Mouse (Mus musculus): ENCODE data around the gene Atf4.

Gene Atf4

GRCm38 (mm10) chr15:80250586-80250985, 4.4 kb upstream of the Atf4 start:
- DNase-seq: no peak

GRCm38 (mm10) chr15:80253530-80253929, 1.5 kb upstream of the Atf4 start:
- DNase-seq: peak; percentile 56

DNA sequence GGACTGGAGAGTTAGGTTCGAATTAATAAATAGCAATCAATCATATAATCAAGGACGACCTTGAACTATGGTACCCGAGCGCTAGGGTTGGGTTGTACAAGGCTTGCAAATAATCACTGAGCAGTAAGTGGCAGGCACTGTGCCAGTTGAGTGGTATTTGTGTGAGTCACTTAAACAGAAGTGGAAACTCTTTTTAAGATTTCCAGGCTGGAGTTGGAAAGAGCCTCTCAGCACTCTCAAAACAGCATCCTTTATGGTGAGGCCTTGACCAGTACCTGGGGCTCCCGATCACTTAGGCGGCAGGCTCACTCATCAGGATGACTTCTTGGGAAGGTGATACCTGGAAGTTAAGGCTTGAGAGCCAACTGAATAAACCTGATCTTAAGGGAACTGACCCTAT, 777 bp upstream of the Atf4 start:
- DNase-seq: peak; percentile 46

DNA sequence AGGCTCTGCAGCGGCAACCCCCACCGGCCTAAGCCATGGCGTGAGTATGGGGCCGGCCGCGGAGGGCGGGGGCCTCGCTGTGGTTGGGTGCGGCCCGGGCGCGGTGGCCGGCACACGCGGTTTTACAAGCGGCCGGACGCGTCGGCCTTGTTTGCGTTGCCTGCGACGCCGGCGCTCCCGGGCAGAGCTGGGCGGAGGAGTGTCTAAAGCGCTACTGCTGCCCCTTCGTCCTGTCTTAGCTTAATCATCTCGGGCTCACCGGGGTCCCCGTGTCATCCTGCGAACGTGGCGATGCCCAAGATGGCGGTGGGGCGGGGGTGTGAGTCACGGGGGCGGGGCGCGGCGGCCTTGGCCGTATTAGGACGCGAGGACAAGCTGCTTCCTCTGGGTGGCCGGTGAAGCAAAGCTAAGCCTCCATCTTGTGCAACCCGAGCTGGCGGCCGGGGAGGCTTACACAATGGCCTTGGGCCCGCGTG, 700 bp downstream of the Atf4 start:
- DNase-seq: peak; percentile 90

- DNase-seq: no peak
Observed at GRCm38 (mm10) chr15:80256242-80256641, 1.3 kb downstream of the Atf4 start.

GRCm38 (mm10) chr15:80256656-80257601, 1.9 kb downstream of the Atf4 start:
- DNase-seq: no peak

GRCm38 (mm10) chr15:80257602-80258239, 2.7 kb downstream of the Atf4 start:
- DNase-seq: no peak

GRCm38 (mm10) chr15:80258240-80259170, 3.5 kb downstream of the Atf4 start:
- no peak for DNase-seq

DNA sequence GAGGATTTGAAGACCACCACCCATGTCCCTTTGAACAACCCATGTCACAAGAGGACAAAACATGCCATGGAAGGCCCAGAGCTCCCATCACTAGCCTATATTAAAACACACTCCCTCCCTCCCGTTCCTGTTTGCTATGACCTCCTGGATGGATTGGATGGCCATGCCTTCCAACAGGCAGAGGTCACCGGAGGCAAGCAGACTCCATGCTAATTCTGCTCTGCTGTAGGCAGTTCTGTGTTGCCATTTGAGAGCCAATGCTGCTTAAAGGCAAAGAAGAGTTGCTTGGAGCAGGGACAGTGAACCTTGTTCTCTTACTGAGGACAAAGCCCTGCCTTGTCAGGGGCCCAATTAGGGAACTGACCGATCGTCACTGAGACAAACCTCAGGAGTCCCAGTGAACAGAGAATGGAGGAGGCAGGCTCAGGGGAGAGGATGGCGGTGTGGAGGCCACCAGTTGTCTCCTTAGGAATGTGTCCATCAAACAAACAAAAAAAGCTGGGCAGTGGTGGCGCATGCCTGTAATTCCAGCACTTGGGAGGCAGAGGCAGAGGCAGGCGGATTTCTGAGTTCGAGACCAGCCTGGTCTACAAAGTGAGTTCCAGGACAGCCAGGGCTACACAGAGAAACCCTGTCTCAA, 4.5 kb downstream of the Atf4 start:
- DNase-seq: no peak

DNA sequence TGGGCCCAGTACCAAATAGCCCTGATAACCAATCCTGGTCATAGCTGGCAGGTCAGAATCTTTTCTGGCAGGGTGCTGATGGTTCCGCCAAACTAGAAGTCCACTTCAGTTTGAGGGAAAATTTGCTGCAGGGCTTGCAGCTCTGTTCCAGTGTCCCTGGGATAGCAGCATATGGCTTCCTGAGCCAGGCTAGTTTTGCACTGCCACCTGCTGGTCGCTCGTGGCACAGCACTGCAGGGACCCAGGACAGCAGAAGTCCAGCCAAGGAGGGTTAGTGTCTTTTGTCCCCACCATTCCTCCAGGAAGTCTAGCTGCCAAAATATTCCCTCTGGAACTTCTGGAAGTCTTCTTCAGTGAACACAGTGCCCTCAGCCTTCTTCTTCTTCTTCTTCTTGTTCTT, 5.7 kb downstream of the Atf4 start:
- DNase-seq: peak; percentile 88

DNA sequence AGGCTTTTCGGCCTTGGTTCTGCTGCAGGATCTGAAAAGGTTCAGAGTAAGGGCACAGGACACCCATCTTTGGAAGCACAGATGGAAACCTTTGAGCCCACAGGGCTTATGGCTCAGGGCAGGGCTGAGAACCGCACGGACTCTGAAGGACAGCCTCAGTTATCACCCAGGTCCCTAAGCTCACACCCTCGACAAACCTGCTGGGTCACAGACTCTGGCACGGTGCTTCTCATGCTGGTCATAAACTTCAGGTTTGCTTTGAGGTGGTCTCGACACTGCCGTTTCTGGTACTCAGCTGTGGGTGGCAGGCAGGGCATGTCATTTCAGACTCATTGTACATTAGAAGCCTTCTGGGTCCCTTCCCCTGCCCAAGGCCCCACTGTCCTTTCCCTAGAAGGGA, 6.1 kb downstream of the Atf4 start:
- DNase-seq: no peak

- DNase-seq: peak; percentile 92
Observed at GRCm38 (mm10) chr15:80263610-80264575, 8.9 kb downstream of the Atf4 start, which contains the start of gene Rps19bp1. TSS of gene Rps19bp1 (minus strand) at chr15:80264315.

- peak; percentile 88 for DNase-seq
Observed at GRCm38 (mm10) chr15:80266281-80266680, 11.3 kb downstream of the Atf4 start.

DNA sequence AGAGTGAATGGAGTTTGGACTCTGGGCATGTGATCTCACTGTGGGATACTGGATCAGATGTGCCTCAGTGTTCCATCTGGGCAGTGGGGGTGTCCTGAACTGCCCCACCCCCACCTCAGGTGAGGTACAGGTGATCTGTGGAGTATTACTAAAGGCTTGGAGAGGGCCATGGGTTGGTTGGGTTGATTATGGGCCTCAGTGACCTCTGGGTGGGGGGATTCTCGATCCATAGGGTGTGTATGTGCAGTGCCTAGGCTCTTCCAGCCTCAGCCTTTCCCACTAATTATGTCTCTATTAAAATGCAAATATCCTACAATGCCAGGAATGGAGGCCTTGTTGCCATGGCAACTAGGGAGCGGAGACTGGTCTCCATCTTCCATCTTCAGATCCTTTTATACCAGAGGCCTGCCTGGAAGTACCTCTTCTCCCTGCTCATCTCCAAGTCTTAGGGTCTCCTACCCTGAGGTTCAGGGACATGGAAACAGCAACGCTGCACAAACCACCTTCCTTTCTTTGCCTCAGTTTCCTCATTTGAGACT, 16.9 kb downstream of the Atf4 start:
- DNase-seq: no peak

DNA sequence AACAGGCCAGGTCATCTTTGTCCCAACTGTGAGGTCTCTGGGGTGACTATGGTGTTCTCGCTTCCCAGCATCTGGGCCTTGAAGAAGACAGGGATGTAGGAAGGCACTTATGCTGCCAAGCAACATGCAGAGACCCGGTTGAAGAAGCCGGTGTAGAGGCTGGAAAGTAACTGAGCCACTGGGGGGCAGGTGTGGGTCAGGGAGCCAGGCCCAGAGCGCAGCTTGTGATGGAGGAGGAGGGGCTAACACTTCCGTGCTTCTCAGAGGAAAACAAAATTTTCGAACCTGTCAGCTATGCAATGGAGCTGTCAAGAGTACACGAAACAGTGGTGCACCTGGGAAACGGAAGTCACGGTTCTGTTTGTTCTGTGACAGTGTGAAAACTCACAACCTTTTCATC, 22.1 kb downstream of the Atf4 start:
- DNase-seq: no peak

GRCm38 (mm10) chr15:80277625-80278024, 22.6 kb downstream of the Atf4 start:
- DNase-seq: peak; percentile 78

- DNase-seq: no peak
Observed at GRCm38 (mm10) chr15:80278121-80278759, 23.3 kb downstream of the Atf4 start.

- no peak for DNase-seq
Observed at GRCm38 (mm10) chr15:80279053-80279452, 24.1 kb downstream of the Atf4 start.

GRCm38 (mm10) chr15:80280646-80281045, 25.7 kb downstream of the Atf4 start:
- DNase-seq: no peak

DNA sequence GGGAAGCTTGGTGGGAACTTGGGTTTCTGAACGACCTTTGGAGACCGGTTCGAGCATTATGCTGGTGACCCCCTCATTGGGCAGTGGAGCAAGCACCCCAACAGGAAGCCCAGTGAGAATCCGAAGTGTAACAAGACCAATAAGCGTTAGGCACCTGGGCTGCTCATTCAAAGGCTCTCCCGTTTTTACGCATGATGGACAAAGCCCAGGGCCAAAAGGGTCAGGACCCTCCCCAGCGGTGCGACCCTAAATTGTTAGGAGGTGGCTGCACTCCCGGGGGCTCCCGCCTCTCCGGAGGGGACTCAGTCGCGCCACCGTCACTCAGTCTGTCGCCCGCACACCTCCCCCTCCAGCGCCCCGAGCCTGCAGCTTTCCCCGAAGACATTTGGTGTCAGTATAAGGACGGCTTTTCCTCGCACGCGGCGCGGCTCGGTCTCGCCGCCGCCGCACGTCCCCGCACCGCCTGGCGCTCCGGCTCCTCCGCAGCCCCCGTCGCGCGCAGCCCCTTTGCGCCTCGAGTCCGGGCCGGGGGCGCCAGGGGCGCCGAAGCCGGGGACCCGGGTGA, 31.9 kb downstream of the Atf4 start, which contains the start of gene Cacna1i:
Cacna1i (plus strand) TSS at position 388 of the 565 bp plus-strand sequence.
- no peak for DNase-seq
